21 mouse cellular contexts compared by ENCODE assay signal in genomic region chr16:14264504-14264903, GRCm38 (mm10).
"Had no signal": no experiment of that assay in that cellular context is flagged by ENCODE, and none has a peak within 500 bp of the region (broad histone marks: within the 10 kb centered on the region; RNA-seq: fewer than 3 reads in every experiment).

No protein-coding gene starts in this region.

- H3K27me3 ChIP-seq: hindbrain, embryonic 12.5 days; kidney, embryonic 15.5 days; limb, embryonic 13.5 days; limb, embryonic 15.5 days had no signal

- H3K4me3 ChIP-seq: gastrocnemius, adult 2 months; heart, embryonic 10.5 days; heart, embryonic 12.5 days; hindbrain, embryonic 10.5 days; hindbrain, embryonic 12.5 days; kidney, embryonic 15.5 days; limb, embryonic 13.5 days; limb, embryonic 15.5 days had no signal

- DNase-seq: gastrocnemius, adult 2 months; gastrocnemius, postnatal 10 days; gastrocnemius, postnatal 25 days; heart, adult 18-20 months; kidney, adult 11 months; kidney, adult 2 months; kidney, adult 9 months; kidney, postnatal 14 days; layer of hippocampus, adult 9-11 months; layer of hippocampus, postnatal 36 days had no signal

- H3K4me1 ChIP-seq: heart, embryonic 10.5 days; hindbrain, embryonic 10.5 days; hindbrain, embryonic 12.5 days; kidney, embryonic 15.5 days; limb, embryonic 13.5 days; limb, embryonic 15.5 days had no signal

- H3K9ac ChIP-seq: heart, embryonic 12.5 days; hindbrain, embryonic 12.5 days; hindbrain, embryonic 14.5 days; kidney, embryonic 15.5 days; limb, embryonic 13.5 days; limb, embryonic 15.5 days had no signal

- H3K27ac ChIP-seq: heart, embryonic 10.5 days; hindbrain, embryonic 10.5 days; hindbrain, embryonic 12.5 days; hindbrain, embryonic 14.5 days; kidney, embryonic 15.5 days; kidney, postnatal 0 days; limb, embryonic 13.5 days; limb, embryonic 15.5 days had no signal

- H3K9me3 ChIP-seq: heart, embryonic 10.5 days; heart, embryonic 12.5 days; hindbrain, embryonic 10.5 days; hindbrain, embryonic 12.5 days; kidney, embryonic 15.5 days; limb, embryonic 13.5 days; limb, embryonic 15.5 days had no signal

- H3K4me2 ChIP-seq: heart, embryonic 12.5 days; hindbrain, embryonic 12.5 days; hindbrain, embryonic 14.5 days; kidney, embryonic 15.5 days; limb, embryonic 13.5 days; limb, embryonic 15.5 days had no signal

- ATAC-seq: inflammation-experienced regulatory T-cells, adult 6 months; intestine, embryonic 16.5 days had no signal

- H3K36me3 ChIP-seq: heart, embryonic 10.5 days; heart, embryonic 12.5 days; hindbrain, embryonic 10.5 days; hindbrain, embryonic 12.5 days; kidney, embryonic 15.5 days; limb, embryonic 13.5 days; limb, embryonic 15.5 days had no signal
